Mouse (Mus musculus): ENCODE results near the gene Ndc80.

GRCm38 (mm10) chr17:71552901-71553300 lies 26.2 kb upstream of the Ndc80 start:
- TF ChIP-seq TAL1 (IDR thresholded peaks at IDR 0.05; ENCODE audit: low read length) (no peak), GATA1 (IDR thresholded peaks at IDR 0.05; ENCODE audit: low read length) (no peak)
